Mouse (Mus musculus): ENCODE measurements around the gene Limch1.

- TF ChIP-seq POLR2A (IDR thresholded peaks at IDR 0.05; ENCODE audit: low read depth, low read length) (no peak), CTCF (conservative IDR thresholded peaks at IDR 0.05 in 1 of 2, IDR thresholded peaks at IDR 0.05 in 1 of 2; ENCODE audit: low read depth in 2 of 2, low read length in 2 of 2) (peak; percentile 73 to 92), EP300 (IDR thresholded peaks at IDR 0.05; ENCODE audit: low read length) (no peak), E2F4 (IDR thresholded peaks at IDR 0.05; ENCODE audit: insufficient replicate concordance, low read depth, low read length) (no peak), MEF2A (IDR thresholded peaks at IDR 0.05; ENCODE audit: borderline replicate concordance, low read depth, low read length) (no peak)
Observed at GRCm38 (mm10) chr5:67016450-67016849, 270.8 kb downstream of the Limch1 start.
